Comparison of ENCODE assay signal across 8 mouse cellular contexts in the genomic region with DNA sequence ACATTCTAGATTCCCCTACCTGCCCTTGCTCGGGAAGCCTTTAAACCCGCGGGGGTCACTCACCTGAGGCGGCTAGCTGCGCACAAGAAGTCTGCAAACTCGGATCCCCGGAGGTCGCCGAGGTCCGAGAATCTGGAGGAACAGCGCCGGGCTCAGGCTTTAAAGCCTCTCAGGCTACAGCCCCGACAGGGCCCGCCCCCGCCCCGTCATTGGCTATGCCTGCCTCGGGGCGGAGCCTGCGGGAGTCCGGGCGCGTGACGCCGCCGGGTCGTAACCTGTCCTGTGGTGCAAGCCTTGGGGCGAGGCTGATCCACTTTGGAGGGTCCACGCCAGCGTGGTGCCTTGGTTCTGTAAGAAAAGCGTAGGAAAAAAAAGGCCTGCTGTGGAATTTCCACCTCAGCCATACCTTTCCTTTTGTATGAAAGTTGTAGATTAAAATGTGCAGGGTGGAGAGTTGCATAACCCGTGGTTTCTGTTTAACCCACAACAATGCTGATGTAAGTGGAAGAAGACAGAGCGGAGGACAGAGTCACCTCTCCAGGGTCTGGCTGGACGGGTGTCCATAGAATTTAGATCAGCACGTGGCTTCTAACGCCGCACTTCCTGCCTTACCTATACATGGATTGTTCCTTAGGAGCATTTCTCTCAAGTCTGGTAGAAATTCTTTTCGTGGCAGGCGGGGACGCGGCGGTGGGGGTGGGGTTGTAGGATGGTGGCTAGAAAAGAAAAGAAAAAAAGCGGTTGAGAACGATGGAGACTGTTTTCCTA. TPM values are rescaled to one million over a fixed set of nuclear protein-coding genes. Genes with fewer than 3 reads are reported as not detected.
DNase-seq lines count a peak whose midpoint lies in the region; ATAC-seq and TF ChIP-seq lines count a peak whose summit lies in the region.

TSS of gene Ctsl (minus strand) at position 718 of the 768 bp plus-strand sequence.

- DNase-seq in 3134 (ENCODE audit: extremely low read depth, insufficient read length, low spot score) = peak; percentile 96
- peak; percentile 96 to 97 for DNase-seq in adrenal gland, postnatal 36 days
- peak; percentile 96 to 97 for DNase-seq in heart, adult 18-20 months
- DNase-seq in kidney, adult 2 months = peak; percentile 98
- DNase-seq in spleen, adult 2 months (ENCODE audit: low read depth in 1 of 2, low spot score in 2 of 2) = peak; percentile 63 to 86

- H3K27ac ChIP-seq in embryonic facial prominence, embryonic 13.5 days = peak within 1 kb of the TSS; percentile 60
- peak within 1 kb of the TSS; percentile 92 for H3K27ac ChIP-seq in kidney, adult 2 months (ENCODE audit: insufficient read depth, low read depth, low read length)
- peak within 1 kb of the TSS; percentile 80 for H3K27ac ChIP-seq in limb, embryonic 12.5 days
- H3K27ac ChIP-seq in midbrain, embryonic 15.5 days = peak within 1 kb of the TSS; percentile 72
- no peak within 1 kb of the TSS for H3K27ac ChIP-seq in spleen, adult 2 months (ENCODE audit: insufficient read depth, low read length)

- peak within 1 kb of the TSS; percentile 84 for H3K4me2 ChIP-seq in embryonic facial prominence, embryonic 13.5 days
- H3K4me2 ChIP-seq in limb, embryonic 12.5 days = peak within 1 kb of the TSS; percentile 79
- peak within 1 kb of the TSS; percentile 93 for H3K4me2 ChIP-seq in midbrain, embryonic 15.5 days

- peak within 1 kb of the TSS; percentile 80 for H3K4me3 ChIP-seq in embryonic facial prominence, embryonic 13.5 days
- peak within 1 kb of the TSS; percentile 77 for H3K4me3 ChIP-seq in kidney, adult 2 months (ENCODE audit: insufficient read depth, low read depth, low read length)
- H3K4me3 ChIP-seq in limb, embryonic 12.5 days (replicated peaks) = peak within 1 kb of the TSS; percentile 79
- peak within 1 kb of the TSS; percentile 75 for H3K4me3 ChIP-seq in midbrain, embryonic 15.5 days
- H3K4me3 ChIP-seq in spleen, adult 2 months (ENCODE audit: extremely low read depth, insufficient read depth, insufficient read length) = peak within 1 kb of the TSS; percentile 64

- under 1% methylated on average over 43 of the region's 43 CpGs for WGBS in embryonic facial prominence, embryonic 13.5 days
- WGBS in kidney, adult 2 months = under 1% methylated on average over 43 of the region's 43 CpGs
- under 1% methylated on average over 43 of the region's 43 CpGs for WGBS in limb, embryonic 12.5 days
- WGBS in midbrain, embryonic 15.5 days = under 1% methylated on average over 43 of the region's 43 CpGs
- under 1% methylated on average over 43 of the region's 43 CpGs for WGBS in spleen, adult 2 months

- TF ChIP-seq POLR2A in kidney, adult 2 months (IDR thresholded peaks at IDR 0.05; ENCODE audit: low read depth, low read length) = peak; percentile 95
- peak; percentile 55 for TF ChIP-seq POLR2A in spleen, adult 2 months (IDR thresholded peaks at IDR 0.05; ENCODE audit: low read depth, low read length)

- peaks cover 27% of the 10 kb centered on the region for H3K36me3 ChIP-seq in embryonic facial prominence, embryonic 13.5 days
- H3K36me3 ChIP-seq in kidney, adult 2 months (ENCODE audit: control insufficient read depth, insufficient read depth, low read length) = peaks cover 9% of the 10 kb centered on the region
- H3K36me3 ChIP-seq in limb, embryonic 12.5 days = peaks cover 32% of the 10 kb centered on the region
- H3K36me3 ChIP-seq in midbrain, embryonic 15.5 days (replicated peaks) = peaks cover 10% of the 10 kb centered on the region; the same call in 1 of the 2 replicates
- no peaks in the 10 kb centered on the region for H3K36me3 ChIP-seq in spleen, adult 2 months (ENCODE audit: control insufficient read depth, insufficient read depth, low read length)

- no peaks in the 10 kb centered on the region for H3K9me3 ChIP-seq in embryonic facial prominence, embryonic 13.5 days
- no peaks in the 10 kb centered on the region for H3K9me3 ChIP-seq in limb, embryonic 12.5 days
- no peaks in the 10 kb centered on the region for H3K9me3 ChIP-seq in midbrain, embryonic 15.5 days

- peaks cover 10% of the 10 kb centered on the region for H3K4me1 ChIP-seq in embryonic facial prominence, embryonic 13.5 days
- peaks cover 7% of the 10 kb centered on the region; the same call in 1 of the 2 replicates for H3K4me1 ChIP-seq in kidney, adult 2 months (ENCODE audit: control insufficient read depth, insufficient read depth, low read length)
- H3K4me1 ChIP-seq in limb, embryonic 12.5 days (replicated peaks) = peaks cover 14% of the 10 kb centered on the region
- peaks cover 14% of the 10 kb centered on the region for H3K4me1 ChIP-seq in midbrain, embryonic 15.5 days
- no peaks in the 10 kb centered on the region; the same call in 1 of the 2 replicates for H3K4me1 ChIP-seq in spleen, adult 2 months (ENCODE audit: control insufficient read depth, insufficient read depth, insufficient read length)

- peak; percentile 94 for ATAC-seq in embryonic facial prominence, embryonic 13.5 days (ENCODE audit: insufficient number of reproducible peaks, insufficient read depth, low FRiP score, low TSS enrichment, low read depth)
- peak; percentile 98 for ATAC-seq in limb, embryonic 12.5 days (ENCODE audit: insufficient number of reproducible peaks, insufficient read depth, low FRiP score, low TSS enrichment, low read depth)
- ATAC-seq in midbrain, embryonic 15.5 days (replicated peaks) = peak; percentile 99

- 0 out of 2 replicates have a peak, but pooled peaks have one; percentile 2 for TF ChIP-seq CTCF in kidney, adult 2 months (conservative IDR thresholded peaks at IDR 0.05; ENCODE audit: insufficient read depth, insufficient read length, low read depth, low read length)
- TF ChIP-seq CTCF in spleen, adult 2 months (IDR thresholded peaks at IDR 0.05; ENCODE audit: extremely low read depth, insufficient read depth, insufficient read length, insufficient replicate concordance) = no peak

- H3K27me3 ChIP-seq in embryonic facial prominence, embryonic 13.5 days = no peaks in the 10 kb centered on the region
- no peaks in the 10 kb centered on the region for H3K27me3 ChIP-seq in kidney, adult 2 months (replicated peaks; ENCODE audit: control insufficient read depth, insufficient read depth, low read length)
- H3K27me3 ChIP-seq in limb, embryonic 12.5 days = no peaks in the 10 kb centered on the region
- H3K27me3 ChIP-seq in midbrain, embryonic 15.5 days (replicated peaks) = no peaks in the 10 kb centered on the region
- H3K27me3 ChIP-seq in spleen, adult 2 months (ENCODE audit: control insufficient read depth, insufficient read depth, low read length) = no peaks in the 10 kb centered on the region

- H3K9ac ChIP-seq in embryonic facial prominence, embryonic 13.5 days = peak within 1 kb of the TSS; percentile 82
- peak within 1 kb of the TSS; percentile 81 for H3K9ac ChIP-seq in limb, embryonic 12.5 days (replicated peaks)
- H3K9ac ChIP-seq in midbrain, embryonic 15.5 days = peak within 1 kb of the TSS; percentile 58

RNA-seq across cellular contexts. Expression of gene Ctsl, which starts in this region (rescaled TPM):
- 100 to 1,000 TPM; 206 to 799 TPM for total RNA-seq in adrenal gland, postnatal 36 days (2021)
- 174 and 193 TPM in 2 replicates for polyA plus RNA-seq in embryonic facial prominence, embryonic 13.5 days (2015; fragmentation: Nextera tagmentation; extraction: Ambion mirVana)
- 100 to 1,000 TPM; 218 to 254 TPM for total RNA-seq in heart, adult 18-20 months (2021)
- 344 and 370 TPM in 2 replicates for polyA plus RNA-seq in kidney, adult 2 months (2012; rRNA removed)
- polyA plus RNA-seq in limb, embryonic 12.5 days (2016; fragmentation: Nextera tagmentation; extraction: Ambion mirVana) = 153 and 157 TPM in 2 replicates
- polyA plus RNA-seq in midbrain, embryonic 15.5 days (2015; fragmentation: Nextera tagmentation; extraction: Ambion mirVana) = 134 and 138 TPM in 2 replicates
- polyA plus RNA-seq in spleen, adult 2 months (2012; rRNA removed) = 20.2 and 23.1 TPM in 2 replicates
